Mouse (Mus musculus) cerebellum, adult 2 months (tissue): Measurements from ENCODE around the gene Unc45a.

Source experiments
- CTCF ChIP-seq: fragments of 200-500 bp; IDR thresholded peaks from 2 replicates; pipeline ENCODE4 v1.5.1; 2011; ENCODE audit warnings: low read depth, mild to moderate bottlenecking, control low read depth, low read length, moderate library complexity, borderline replicate concordance; ENCODE audit not compliant: insufficient read depth
- POLR2A ChIP-seq: fragments of 200-500 bp; IDR thresholded peaks from 2 replicates; pipeline ENCODE4 v1.6.1; 2011; ENCODE audit warnings: low read length, control low read depth, borderline replicate concordance; ENCODE audit not compliant: insufficient read depth

GRCm38 (mm10) chr7:80347670-80348586, 7.1 kb upstream of the Unc45a start:
- TF ChIP-seq POLR2A (no peak), CTCF (no peak)
